Mouse (Mus musculus) liver, adult 2 months (tissue): ENCODE results near the gene 4930470P17Rik.

Source experiments
- CTCF ChIP-seq: fragments of 200-500 bp; IDR thresholded peaks from 2 replicates; pipeline ENCODE4 v1.5.1; 2011; ENCODE audit warnings: low read depth, low read length, control low read depth
- POLR2A ChIP-seq: fragments of 200-500 bp; IDR thresholded peaks from 2 replicates; pipeline ENCODE4 v1.6.1; 2011; ENCODE audit warnings: low read length, control low read depth; ENCODE audit not compliant: insufficient read depth; ENCODE audit errors: extremely low read depth

- TF ChIP-seq CTCF (no peak), POLR2A (no peak)
These were observed 36.9 kb upstream of the 4930470P17Rik start for GRCm38 (mm10) chr2:170638746-170639145.
